Mouse (Mus musculus): ENCODE measurements around the gene Btbd35f6. TPM values are rescaled to one million over a fixed set of nuclear protein-coding genes. Genes with fewer than 3 reads are reported as not detected.
"Not testable (repeated sequence)": the region's sequence is repeated elsewhere in the genome, so short reads cannot be mapped to it uniquely, and the experiment has no call there.

Gene Btbd35f6
- not detected in 2 replicates for polyA plus RNA-seq (2014; fragmentation: Nextera tagmentation; extraction: Ambion mirVana)

DNA sequence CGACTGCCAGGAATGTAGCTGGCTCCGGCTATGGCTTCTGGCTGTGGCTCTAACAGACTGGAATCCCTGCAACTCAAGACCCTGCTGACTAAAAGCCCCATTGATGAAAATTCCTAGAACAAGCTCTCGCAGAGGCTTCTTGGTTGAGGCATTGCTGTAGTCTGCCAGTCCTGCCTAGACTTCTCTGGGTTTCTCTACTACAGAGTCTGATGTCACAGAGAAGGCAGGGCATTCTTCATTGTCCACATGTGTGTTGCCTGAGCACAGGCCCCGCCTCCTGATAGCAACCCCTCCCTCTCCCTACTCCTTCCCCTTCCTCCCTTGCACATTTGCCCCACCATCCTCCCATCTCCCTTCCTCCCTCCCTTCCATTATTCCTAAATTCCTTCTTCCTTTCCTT is at the start of gene Btbd35f6:
TSS of gene Btbd35f6 (minus strand) at position 101 of the 400 bp plus-strand sequence.
- not testable (repeated sequence) for ATAC-seq (ENCODE audit: insufficient read depth, low FRiP score, low TSS enrichment); H3K4me1 ChIP-seq (ENCODE audit: control insufficient read depth, insufficient read depth, low read length); H3K9ac ChIP-seq (ENCODE audit: low read length); DNase-seq (ENCODE audit: low spot score); H3K27me3 ChIP-seq (ENCODE audit: control insufficient read depth, insufficient read depth, low read length); H3K4me2 ChIP-seq (ENCODE audit: low read depth); H3K4me3 ChIP-seq (ENCODE audit: low read depth, low read length); H3K36me3 ChIP-seq (ENCODE audit: control insufficient read depth, insufficient read depth, low read length); H3K9me3 ChIP-seq (ENCODE audit: control insufficient read depth, low read length); H3K27ac ChIP-seq (ENCODE audit: low read depth, low read length)
- no CpG with 5 or more reads among the region's 4 CpGs for WGBS

DNA sequence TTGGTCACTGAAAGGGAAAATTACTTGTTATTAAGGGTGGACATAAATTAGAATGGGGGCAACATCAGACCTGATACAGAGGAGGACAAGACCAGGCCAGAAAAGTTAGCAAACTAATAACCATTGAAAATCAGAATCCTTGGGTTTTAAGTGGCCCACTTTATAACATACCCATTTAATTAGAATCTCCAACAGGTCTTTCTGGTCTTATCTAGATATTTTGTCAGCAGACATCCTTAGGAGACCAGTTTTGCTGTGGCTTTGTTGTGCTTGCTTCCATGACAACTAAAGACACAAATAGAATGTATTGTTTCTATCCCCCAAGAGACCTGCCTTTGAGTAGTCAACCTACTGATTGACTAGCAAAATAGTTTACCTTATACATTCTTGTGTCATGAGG is 30.4 kb upstream of the Btbd35f6 start, which contains the start of gene Gm21870:
TSS of gene Gm21870 (minus strand) at position 101 of the 400 bp plus-strand sequence.
- H3K9me3 ChIP-seq (ENCODE audit: control insufficient read depth, low read length); H3K4me1 ChIP-seq (ENCODE audit: control insufficient read depth, insufficient read depth, low read length); H3K36me3 ChIP-seq (ENCODE audit: control insufficient read depth, insufficient read depth, low read length); H3K9ac ChIP-seq (ENCODE audit: low read length); H3K27ac ChIP-seq (ENCODE audit: low read depth, low read length); H3K4me2 ChIP-seq (ENCODE audit: low read depth); H3K4me3 ChIP-seq (ENCODE audit: low read depth, low read length); ATAC-seq (ENCODE audit: insufficient read depth, low FRiP score, low TSS enrichment); DNase-seq (ENCODE audit: low spot score); H3K27me3 ChIP-seq (ENCODE audit: control insufficient read depth, insufficient read depth, low read length): not testable (repeated sequence)

DNA sequence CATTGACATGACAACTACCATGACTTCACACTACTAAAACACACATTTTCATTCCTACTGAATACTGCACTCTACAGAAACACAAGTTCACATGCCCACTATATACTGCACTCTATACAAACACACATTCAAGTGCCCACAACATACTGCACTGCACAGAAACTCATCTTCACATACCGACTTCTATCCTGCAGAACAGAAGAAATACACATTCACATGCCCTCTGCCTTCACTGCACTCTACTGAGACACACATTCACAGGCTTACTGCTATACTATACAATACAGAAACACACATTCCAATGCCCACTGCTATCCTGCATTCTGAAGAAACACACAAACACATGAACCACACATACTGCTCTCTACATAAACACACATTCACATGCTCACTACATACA is 26.1 kb downstream of the Btbd35f6 start:
- not testable (repeated sequence) for H3K4me1 ChIP-seq (ENCODE audit: control insufficient read depth, insufficient read depth, low read length); H3K4me2 ChIP-seq (ENCODE audit: low read depth); H3K27ac ChIP-seq (ENCODE audit: low read depth, low read length); H3K27me3 ChIP-seq (ENCODE audit: control insufficient read depth, insufficient read depth, low read length); H3K9ac ChIP-seq (ENCODE audit: low read length); H3K4me3 ChIP-seq (ENCODE audit: low read depth, low read length); ATAC-seq (ENCODE audit: insufficient read depth, low FRiP score, low TSS enrichment); H3K36me3 ChIP-seq (ENCODE audit: control insufficient read depth, insufficient read depth, low read length); DNase-seq (ENCODE audit: low spot score)
- no CpG with 5 or more reads among the region's 1 CpGs for WGBS
- H3K9me3 ChIP-seq (ENCODE audit: control insufficient read depth, low read length) = peaks cover 13% of the 10 kb centered on the region

DNA sequence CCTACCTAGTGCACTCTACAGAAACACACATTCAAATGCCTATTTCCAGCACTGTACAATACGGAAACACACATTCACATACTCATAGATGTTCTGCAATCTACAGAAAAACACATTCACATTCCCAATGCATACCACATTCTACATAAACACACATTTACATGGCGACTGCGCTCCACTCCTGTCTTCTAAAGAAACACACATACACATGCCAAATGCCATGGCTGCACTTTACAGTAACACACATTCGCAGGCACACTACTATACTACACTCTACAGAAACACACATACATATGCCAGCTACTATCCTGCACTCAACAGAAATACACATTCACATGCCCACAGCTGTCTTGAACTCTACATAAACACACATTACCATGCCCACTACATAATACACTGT is 28.1 kb downstream of the Btbd35f6 start:
- H3K4me2 ChIP-seq (ENCODE audit: low read depth); H3K4me3 ChIP-seq (ENCODE audit: low read depth, low read length); H3K27ac ChIP-seq (ENCODE audit: low read depth, low read length); H3K36me3 ChIP-seq (ENCODE audit: control insufficient read depth, insufficient read depth, low read length); H3K9ac ChIP-seq (ENCODE audit: low read length); ATAC-seq (ENCODE audit: insufficient read depth, low FRiP score, low TSS enrichment); H3K27me3 ChIP-seq (ENCODE audit: control insufficient read depth, insufficient read depth, low read length); DNase-seq (ENCODE audit: low spot score); H3K4me1 ChIP-seq (ENCODE audit: control insufficient read depth, insufficient read depth, low read length): not testable (repeated sequence)
- H3K9me3 ChIP-seq (ENCODE audit: control insufficient read depth, low read length) = peaks cover 13% of the 10 kb centered on the region
- 84% methylated on average over 4 of the region's 4 CpGs for WGBS

DNA sequence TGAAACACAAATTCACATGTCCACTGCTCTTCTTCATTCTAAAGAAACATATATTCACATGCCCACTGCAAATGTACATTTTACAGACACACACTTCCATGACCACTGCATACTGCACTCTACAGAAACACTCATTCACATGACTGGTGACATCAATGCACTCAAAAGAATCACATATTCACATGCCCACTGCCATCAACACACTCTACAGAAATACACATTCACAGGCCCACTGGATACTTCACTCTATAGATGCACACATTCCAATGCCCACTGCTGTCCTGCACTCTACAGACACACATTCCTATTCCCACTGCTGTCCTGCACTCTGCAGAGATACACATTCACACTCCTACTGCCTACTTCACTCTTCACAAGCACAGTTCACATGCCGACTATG is 30.0 kb downstream of the Btbd35f6 start:
- WGBS = no CpG with 5 or more reads among the region's 1 CpGs
- not testable (repeated sequence) for H3K36me3 ChIP-seq (ENCODE audit: control insufficient read depth, insufficient read depth, low read length); H3K27ac ChIP-seq (ENCODE audit: low read depth, low read length); H3K4me3 ChIP-seq (ENCODE audit: low read depth, low read length); DNase-seq (ENCODE audit: low spot score); H3K4me1 ChIP-seq (ENCODE audit: control insufficient read depth, insufficient read depth, low read length); ATAC-seq (ENCODE audit: insufficient read depth, low FRiP score, low TSS enrichment); H3K9ac ChIP-seq (ENCODE audit: low read length); H3K27me3 ChIP-seq (ENCODE audit: control insufficient read depth, insufficient read depth, low read length); H3K4me2 ChIP-seq (ENCODE audit: low read depth)
- H3K9me3 ChIP-seq (ENCODE audit: control insufficient read depth, low read length) = peaks cover 13% of the 10 kb centered on the region

DNA sequence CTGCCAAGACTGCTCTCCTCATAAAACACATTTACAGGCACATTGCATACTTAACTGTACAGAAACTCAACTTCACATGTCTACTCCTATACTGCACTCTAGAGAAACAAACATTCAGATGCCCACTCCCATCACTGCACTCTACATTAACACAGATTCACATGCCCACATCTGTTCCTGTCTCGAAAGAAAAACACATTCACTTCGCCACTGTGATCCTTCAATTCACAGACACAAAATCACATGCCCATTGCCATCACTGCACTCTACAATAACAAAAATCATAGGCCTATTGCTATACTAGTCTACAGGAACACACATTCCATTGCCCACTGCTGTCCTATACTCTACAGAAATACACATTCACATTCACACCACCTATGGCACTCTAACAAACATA is 30.9 kb downstream of the Btbd35f6 start:
- H3K27me3 ChIP-seq (ENCODE audit: control insufficient read depth, insufficient read depth, low read length); H3K4me3 ChIP-seq (ENCODE audit: low read depth, low read length); H3K36me3 ChIP-seq (ENCODE audit: control insufficient read depth, insufficient read depth, low read length); H3K4me1 ChIP-seq (ENCODE audit: control insufficient read depth, insufficient read depth, low read length); H3K27ac ChIP-seq (ENCODE audit: low read depth, low read length); ATAC-seq (ENCODE audit: insufficient read depth, low FRiP score, low TSS enrichment); H3K9ac ChIP-seq (ENCODE audit: low read length); H3K4me2 ChIP-seq (ENCODE audit: low read depth); DNase-seq (ENCODE audit: low spot score): not testable (repeated sequence)
- H3K9me3 ChIP-seq (ENCODE audit: control insufficient read depth, low read length) = peaks cover 13% of the 10 kb centered on the region
- 88% methylated on average over 2 of the region's 2 CpGs for WGBS

Other genes starting within 250 kb of the Btbd35f6 start
- gene Gm21870, start 30.3 kb upstream of the Btbd35f6 start, polyA plus RNA-seq (2014; fragmentation: Nextera tagmentation; extraction: Ambion mirVana) = not detected in 2 replicates
- not detected in 2 replicates for gene Btbd35f9, start 205.0 kb upstream of the Btbd35f6 start, polyA plus RNA-seq (2014; fragmentation: Nextera tagmentation; extraction: Ambion mirVana)

All from neural tube, embryonic 11.5 days (tissue).